Mouse (Mus musculus): Measurements from ENCODE around the gene Gm5127. TPM values are rescaled to one million over a fixed set of nuclear protein-coding genes. Genes with fewer than 3 reads are reported as not detected.

Gm5127 gene
- total RNA-seq (2015; ENCODE audit: low replicate concordance), result not detected in 2 replicates
- total RNA-seq (2017; ENCODE audit: low replicate concordance), result not detected in 2 replicates

DNA sequence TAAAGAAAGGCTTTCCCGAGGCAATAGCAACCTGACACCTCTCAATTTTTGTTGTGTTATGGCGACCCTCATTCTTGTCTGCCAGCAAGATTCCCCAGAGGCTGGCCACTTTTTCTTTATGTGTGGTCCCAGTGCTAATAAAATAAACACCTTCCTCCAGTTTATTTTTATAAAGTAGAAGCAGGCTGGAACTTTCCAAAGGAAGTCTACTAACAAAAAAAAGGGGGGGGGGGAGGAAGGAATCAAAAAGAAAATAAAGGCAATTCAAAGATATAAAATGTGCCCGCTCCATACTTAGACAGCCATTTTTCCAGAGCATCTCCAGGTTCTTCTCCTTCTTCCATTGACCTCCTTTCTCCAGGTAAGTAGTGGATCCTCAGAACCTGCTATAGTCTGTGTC is at the start of gene Gm5127:
TSS of gene Gm5127 (plus strand) at position 301 of the 400 bp plus-strand sequence.
- ATAC-seq (replicated peaks; ENCODE audit: low FRiP score, poor library complexity, severe bottlenecking), result no peak

GRCm38 (mm10) chrX:106536359-106536758 is 46.6 kb upstream of the Gm5127 start:
- no peak for ATAC-seq (replicated peaks; ENCODE audit: low FRiP score, poor library complexity, severe bottlenecking)

GRCm38 (mm10) chrX:106555457-106555856 is 27.5 kb upstream of the Gm5127 start:
- no peak for ATAC-seq (replicated peaks; ENCODE audit: low FRiP score, poor library complexity, severe bottlenecking)

DNA sequence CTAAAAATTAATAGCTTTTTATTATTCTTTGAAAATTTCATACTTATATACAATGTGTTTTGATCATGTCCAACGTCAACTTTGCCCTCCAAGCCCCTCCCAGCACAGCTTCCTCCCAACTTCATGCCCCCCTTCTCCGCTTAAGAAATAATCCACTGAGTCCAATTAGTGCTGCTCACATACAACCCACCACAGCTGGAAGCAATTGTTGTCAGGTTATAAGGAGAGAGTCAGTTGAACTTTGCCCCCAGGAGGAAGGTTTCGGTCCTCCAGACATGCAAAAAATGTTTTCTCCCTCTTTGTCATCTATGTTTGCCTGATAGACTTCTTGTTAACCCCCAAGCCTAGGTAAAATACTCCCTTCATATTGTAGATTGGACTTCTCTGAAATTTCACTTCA is 4.0 kb upstream of the Gm5127 start:
- no peak for ATAC-seq (replicated peaks; ENCODE audit: low FRiP score, poor library complexity, severe bottlenecking)

GRCm38 (mm10) chrX:106580410-106580809 is 2.6 kb upstream of the Gm5127 start:
- no peak for ATAC-seq (replicated peaks; ENCODE audit: low FRiP score, poor library complexity, severe bottlenecking)

DNA sequence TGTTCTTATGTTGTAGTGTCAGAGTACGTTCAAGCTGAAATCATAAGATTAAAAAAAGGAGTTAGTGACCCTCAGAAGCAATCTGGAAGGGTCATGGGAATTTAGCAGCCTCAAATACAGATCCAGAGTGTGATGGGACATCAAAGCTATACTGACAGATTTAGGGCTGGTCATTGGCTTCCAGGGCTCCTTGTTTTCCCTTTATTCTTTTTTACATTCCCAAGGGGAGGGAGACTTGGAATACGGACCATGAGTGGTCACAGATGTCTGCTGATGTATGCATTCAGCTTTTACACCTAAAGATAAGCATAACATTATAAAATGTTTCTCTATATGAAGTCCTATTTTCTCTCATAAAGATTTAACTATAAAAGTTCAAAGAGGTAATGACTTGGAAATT is 789 bp upstream of the Gm5127 start:
- no peak for ATAC-seq (replicated peaks; ENCODE audit: low FRiP score, poor library complexity, severe bottlenecking)

- ATAC-seq (replicated peaks; ENCODE audit: low FRiP score, poor library complexity, severe bottlenecking), result no peak
Observed at GRCm38 (mm10) chrX:106593914-106594313, 10.9 kb downstream of the Gm5127 start.

- ATAC-seq (replicated peaks; ENCODE audit: low FRiP score, poor library complexity, severe bottlenecking), result no peak
Observed at GRCm38 (mm10) chrX:106595904-106596303, 12.9 kb downstream of the Gm5127 start.

GRCm38 (mm10) chrX:106602574-106603258 is 19.7 kb downstream of the Gm5127 start:
- no peak for ATAC-seq (replicated peaks; ENCODE audit: low FRiP score, poor library complexity, severe bottlenecking)

DNA sequence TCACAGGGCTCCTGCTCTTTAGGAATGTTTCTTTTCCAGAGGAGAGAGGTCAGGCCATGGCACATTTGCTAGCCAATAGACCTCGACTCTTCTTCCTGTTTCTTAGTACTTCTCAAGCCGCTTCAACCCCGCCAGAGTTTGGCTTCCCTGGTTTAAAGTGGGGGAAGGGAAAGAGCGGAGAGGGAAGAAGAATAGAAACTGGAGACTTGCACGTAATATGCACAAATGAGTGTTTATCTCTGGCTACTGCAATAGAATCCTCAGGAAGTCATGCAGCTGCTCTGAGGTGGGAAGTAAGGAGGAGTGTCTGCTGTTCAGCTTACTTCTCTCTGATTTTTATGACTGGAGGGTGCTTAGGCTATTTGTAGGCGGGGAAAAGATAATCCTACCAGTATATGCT is 20.4 kb downstream of the Gm5127 start, which contains the start of gene Cysltr1:
TSS of gene Cysltr1 (minus strand) at position 294 of the 400 bp plus-strand sequence.
- no peak for ATAC-seq (replicated peaks; ENCODE audit: low FRiP score, poor library complexity, severe bottlenecking)

DNA sequence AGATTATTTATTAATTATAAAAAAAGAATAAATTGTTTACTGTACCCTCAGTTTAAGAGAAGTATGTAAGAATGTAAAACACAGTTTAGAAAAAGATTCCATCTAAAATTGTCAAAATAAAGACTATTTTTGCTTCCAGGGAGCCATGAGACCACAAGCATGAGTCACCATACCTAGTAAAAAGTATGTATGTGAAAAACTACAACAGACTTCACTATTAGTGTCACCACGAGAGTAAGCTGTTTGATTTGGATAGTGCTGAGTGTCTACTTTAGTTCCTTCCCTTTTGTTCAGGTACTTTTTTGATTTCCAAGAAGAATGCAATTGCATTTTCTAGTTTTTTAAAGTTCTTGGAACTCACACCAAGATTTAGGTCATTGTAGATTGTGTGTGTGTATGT is 39.5 kb downstream of the Gm5127 start:
- ATAC-seq (replicated peaks; ENCODE audit: low FRiP score, poor library complexity, severe bottlenecking), result no peak

DNA sequence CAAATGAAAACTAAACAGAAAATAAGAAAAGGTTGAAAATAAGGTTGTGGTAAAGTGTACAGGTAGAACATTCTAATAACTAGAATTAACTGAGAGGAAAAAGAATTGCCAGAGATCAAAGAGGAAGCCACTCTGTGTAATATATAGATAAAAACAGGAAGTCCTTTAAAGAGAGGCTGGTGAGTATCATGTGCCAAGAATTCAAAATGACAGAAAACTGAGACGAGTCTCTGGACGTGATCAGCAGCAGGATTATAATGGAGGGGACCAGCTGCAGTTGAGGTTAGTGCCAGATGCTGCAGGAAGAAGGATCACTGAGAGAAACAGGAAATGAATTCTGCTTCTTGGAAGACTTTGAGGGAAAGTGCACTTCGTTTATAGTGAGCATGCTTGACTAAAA is 40.7 kb downstream of the Gm5127 start:
- ATAC-seq (replicated peaks; ENCODE audit: low FRiP score, poor library complexity, severe bottlenecking), result no peak

DNA sequence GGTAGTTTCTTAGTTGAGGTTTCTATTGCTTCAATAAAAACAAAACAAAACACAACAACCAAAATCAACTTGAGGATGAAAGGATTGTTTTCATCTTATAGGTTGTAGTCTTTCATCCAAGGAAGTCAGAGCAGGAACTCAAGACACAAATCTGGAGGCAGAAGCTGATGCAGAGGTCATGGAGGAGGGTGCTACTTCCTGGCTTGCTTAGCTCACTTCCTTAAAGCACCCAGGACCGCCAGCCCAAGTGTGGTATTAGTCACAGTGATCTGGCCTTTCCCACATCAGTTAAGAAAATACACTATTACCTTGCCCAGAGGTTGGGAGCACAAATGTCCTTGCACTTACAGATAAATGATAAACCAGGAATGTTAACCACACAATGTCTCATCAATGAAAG is 45.5 kb downstream of the Gm5127 start:
- ATAC-seq (replicated peaks; ENCODE audit: low FRiP score, poor library complexity, severe bottlenecking), result no peak

DNA sequence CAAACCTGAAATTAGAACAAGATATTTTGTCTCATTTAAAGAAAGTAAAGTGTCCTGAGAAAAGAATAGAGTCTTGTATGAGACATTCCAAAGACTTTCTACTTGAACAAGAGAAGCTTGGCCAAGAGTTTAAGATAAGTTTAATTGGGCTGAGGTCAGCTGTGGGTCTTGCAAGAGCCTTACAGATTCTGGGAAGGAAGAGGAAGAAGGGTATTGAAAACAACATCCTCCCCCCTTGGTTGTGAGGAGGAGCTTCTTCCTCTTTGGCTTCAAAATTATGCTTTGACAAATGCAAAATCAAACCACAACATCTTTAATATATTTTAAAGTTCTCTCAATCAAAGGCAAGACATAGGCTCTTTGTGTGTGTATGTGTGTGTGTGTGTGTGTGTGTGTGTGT is 50.6 kb downstream of the Gm5127 start:
- no peak for ATAC-seq (replicated peaks; ENCODE audit: low FRiP score, poor library complexity, severe bottlenecking)

DNA sequence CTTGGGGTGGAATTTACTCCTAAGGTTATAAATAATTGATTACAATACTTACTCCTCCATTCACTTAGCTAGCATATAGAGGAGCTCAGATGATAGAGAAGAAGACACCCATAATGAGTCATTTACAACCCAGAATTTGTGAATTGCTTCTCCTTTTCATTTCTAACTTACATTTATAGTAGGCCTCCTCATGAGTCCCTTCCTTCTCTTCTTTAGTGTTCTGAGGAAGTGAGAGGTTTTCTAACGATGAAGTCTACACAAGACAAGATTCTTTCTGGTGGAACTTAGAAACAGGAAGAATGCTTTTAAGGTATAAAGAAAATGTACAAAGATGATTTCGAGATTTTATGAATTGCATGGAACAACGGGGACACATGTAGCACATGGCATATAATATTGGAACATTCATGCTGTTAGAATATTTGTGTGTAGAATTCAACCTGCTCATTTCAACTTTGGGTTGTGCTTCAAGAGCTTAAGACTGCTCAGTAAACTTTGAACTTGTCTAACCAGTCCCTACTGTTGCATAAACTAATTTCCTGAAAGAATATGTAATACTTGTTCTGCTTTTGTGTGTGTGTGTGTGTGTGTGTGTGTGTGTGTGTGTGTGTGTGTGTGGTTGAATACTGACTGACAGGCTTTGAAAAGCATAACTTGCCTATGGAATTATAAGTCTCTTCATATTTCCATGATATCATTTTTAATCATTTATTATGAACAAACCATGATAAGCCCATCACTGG is 52.0 kb downstream of the Gm5127 start:
- ATAC-seq (replicated peaks; ENCODE audit: low FRiP score, poor library complexity, severe bottlenecking), result no peak

DNA sequence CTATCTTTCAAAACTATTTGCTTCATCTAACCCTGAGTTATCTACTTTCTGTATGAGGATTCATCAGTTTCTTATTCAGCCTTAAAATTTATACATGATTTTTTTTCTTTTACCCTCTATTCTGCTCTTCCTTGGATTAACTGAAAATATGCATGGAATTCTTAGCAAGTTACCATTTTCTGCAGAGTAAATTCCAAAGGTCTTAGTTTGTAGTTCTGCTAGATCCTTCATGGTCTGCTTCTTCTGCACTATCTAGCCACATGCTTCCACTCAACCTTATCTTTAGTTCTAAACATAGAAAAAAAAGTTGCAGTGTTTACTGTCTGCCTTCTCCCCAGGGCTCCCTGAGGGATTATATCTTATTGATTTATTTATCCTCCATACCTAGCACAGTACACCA is 79.1 kb downstream of the Gm5127 start:
- ATAC-seq (replicated peaks; ENCODE audit: low FRiP score, poor library complexity, severe bottlenecking), result no peak

GRCm38 (mm10) chrX:106704590-106704989 is 121.6 kb downstream of the Gm5127 start:
- no peak for ATAC-seq (replicated peaks; ENCODE audit: low FRiP score, poor library complexity, severe bottlenecking)

DNA sequence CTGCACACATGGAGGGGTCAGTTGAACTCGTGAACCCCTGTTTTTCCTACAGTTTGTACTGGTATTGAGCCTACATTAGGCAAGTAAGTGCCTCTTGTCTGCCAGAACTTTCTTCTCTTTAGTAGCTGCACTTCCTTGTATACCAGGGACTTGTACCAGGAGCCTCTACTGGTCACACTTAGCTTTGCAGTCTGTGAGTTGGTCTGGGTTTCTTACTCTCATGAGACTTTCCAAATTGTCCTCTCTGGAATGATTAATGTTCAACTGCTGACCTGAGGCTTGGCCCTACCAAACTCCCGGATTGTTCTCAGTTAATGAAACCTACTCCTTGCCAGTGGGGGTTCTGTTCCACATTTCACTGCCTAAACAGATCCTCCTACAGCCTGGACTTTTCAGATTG is 134.2 kb downstream of the Gm5127 start:
- ATAC-seq (replicated peaks; ENCODE audit: low FRiP score, poor library complexity, severe bottlenecking), result no peak

- ATAC-seq (replicated peaks; ENCODE audit: low FRiP score, poor library complexity, severe bottlenecking), result no peak
Observed at GRCm38 (mm10) chrX:106742241-106742640, 159.3 kb downstream of the Gm5127 start.

GRCm38 (mm10) chrX:106755272-106755671 is 172.3 kb downstream of the Gm5127 start:
- no peak for ATAC-seq (replicated peaks; ENCODE audit: low FRiP score, poor library complexity, severe bottlenecking)
